Mouse (Mus musculus) liver, embryonic 14.5 days (tissue): ENCODE results near the gene Panx2. TPM values are rescaled to one million over a fixed set of nuclear protein-coding genes. Genes with fewer than 3 reads are reported as not detected.

ENCODE experiments used
- ATAC-seq: fragments of 200-750 bp; cut with Nextera tagmentation; 2 replicates; pipeline ENCODE4 v1.8.0; 2017; ENCODE audit warnings: moderate number of reproducible peaks, mild to moderate bottlenecking, moderate library complexity; ENCODE audit not compliant: insufficient read depth
- DNase-seq, 3 experiments: peaks; one replicate each; pipeline ENCODE4 v3.0.0-alpha.2; 2012 to 2013; ENCODE audit warnings: low read depth in 3 of 3, low spot score in 3 of 3
- H3K27ac ChIP-seq: fragments of 300-500 bp; sonication (generic); 2 replicates; pipeline ENCODE4 v1.5.1; 2014; ENCODE audit warnings: moderate library complexity, mild to moderate bottlenecking, control low read depth, inconsistent platforms
- H3K27me3 ChIP-seq: fragments of 300-500 bp; sonication (generic); 2 replicates; pipeline ENCODE4 v1.6.1; 2014; ENCODE audit warnings: mild to moderate bottlenecking, low read length, moderate library complexity; ENCODE audit not compliant: control insufficient read depth, insufficient read depth
- H3K36me3 ChIP-seq: fragments of 300-500 bp; sonication (generic); replicated peaks from 2 replicates; pipeline ENCODE4 v1.6.1; 2014; ENCODE audit warnings: low read depth; ENCODE audit not compliant: control insufficient read depth, insufficient read depth
- H3K4me1 ChIP-seq, 2 experiments: fragments of 200-500 bp in 1 of 2; fragments of 300-500 bp in 1 of 2; sonication (generic) in 1 of 2; replicated peaks; 2 replicates each; pipeline ENCODE4 v1.6.1; 2012 to 2014; ENCODE audit warnings: antibody characterized with exemption in 1 of 2, inconsistent platforms in 1 of 2, low read length in 1 of 2; ENCODE audit not compliant: control insufficient read depth in 2 of 2, insufficient read depth in 2 of 2
- H3K4me2 ChIP-seq: fragments of 300-500 bp; sonication (generic); 2 replicates; pipeline ENCODE4 v1.6.1; 2014; ENCODE audit warnings: low read depth, mild to moderate bottlenecking, control low read depth, moderate library complexity
- H3K4me3 ChIP-seq, 2 experiments: fragments of 200-500 bp in 1 of 2; fragments of 300-500 bp in 1 of 2; sonication (generic) in 1 of 2; 2 replicates each; pipeline ENCODE4 v1.5.1; 2012 to 2014; ENCODE audit warnings: low read depth in 2 of 2, low read length in 2 of 2, mild to moderate bottlenecking in 2 of 2, control low read depth in 1 of 2, inconsistent platforms in 1 of 2, moderate library complexity in 1 of 2; ENCODE audit not compliant: insufficient read depth in 1 of 2
- H3K9ac ChIP-seq: fragments of 300-500 bp; sonication (generic); replicated peaks from 2 replicates; pipeline ENCODE4 v1.6.1; 2014; ENCODE audit warnings: mild to moderate bottlenecking, control low read depth, moderate library complexity
- H3K9me3 ChIP-seq: fragments of 300-500 bp; sonication (generic); 2 replicates; pipeline ENCODE4 v1.6.1; 2016; ENCODE audit warnings: low read length, mixed read lengths; ENCODE audit not compliant: control insufficient read depth
- CTCF ChIP-seq: IDR thresholded peaks from 2 replicates; pipeline ENCODE4 v1.5.1; 2016; ENCODE audit warnings: antibody characterized with exemption, low read depth, control low read depth
- EP300 ChIP-seq: IDR thresholded peaks from 2 replicates; pipeline ENCODE4 v1.6.1; 2016; ENCODE audit warnings: antibody characterized with exemption, low read depth
- WGBS: fragments of 180-500 bp; shearing (Covaris S2); extraction: QIAGEN DNeasy Blood & Tissue Kit; methylation state at CpG from one replicate; pipeline ENCODE4 v1.1.7; 2014; ENCODE audit not compliant: insufficient replicate concordance; 5-methylcytosine and 5-hydroxymethylcytosine counted together
- polyA plus RNA-seq, 2 experiments: library from polyadenylated mRNA; depleted of rRNA in 1 of 2; stranded (reverse) in 1 of 2; unstranded in 1 of 2; fragments of >200 nt; fragmentation: Nextera tagmentation in 1 of 2; extraction: Ambion mirVana in 1 of 2; gene quantifications; 2 replicates each; pipeline versions ENCODE4 v1.2.1 to v1.2.3; 2012 to 2014

Panx2 gene
- polyA plus RNA-seq, 2 experiments: 0.01 TPM; not detected in 1

DNA sequence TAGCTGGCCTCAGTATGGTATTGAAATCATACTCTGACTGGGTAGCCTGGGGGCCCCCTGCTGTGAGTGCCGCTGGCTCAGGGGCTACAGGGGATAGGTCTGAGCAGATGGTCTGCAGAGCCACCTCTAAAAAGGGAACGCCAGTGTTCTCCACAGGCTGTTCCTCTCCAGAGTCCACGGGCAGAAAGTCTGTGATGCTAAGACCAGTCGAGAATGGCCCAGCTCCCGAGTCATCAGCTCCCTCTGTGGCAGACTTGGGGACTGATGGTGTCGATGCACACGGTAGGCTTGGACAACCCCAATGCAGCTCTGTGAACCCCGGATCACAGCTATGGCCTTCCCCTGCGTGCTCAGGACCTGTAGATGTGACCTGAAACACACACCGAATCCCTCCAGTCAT lies 44.4 kb downstream of the Panx2 start:
- Histone ChIP-seq H3K27ac (no peak overlapping the region), H3K36me3 (peaks cover 72% of the 10 kb centered on the region), H3K27me3 (no peaks in the 10 kb centered on the region), H3K4me2 (no peak overlapping the region), H3K9me3 (no peaks in the 10 kb centered on the region), H3K9ac (no peak overlapping the region), H3K4me1 (no peaks in the 10 kb centered on the region), H3K4me3 (no peak overlapping the region)
- 84% methylated on average over 10 of the region's 10 CpGs for WGBS
- TF ChIP-seq EP300 (no peak), CTCF (no peak)
- DNase-seq: no peak
- no peak for ATAC-seq

DNA sequence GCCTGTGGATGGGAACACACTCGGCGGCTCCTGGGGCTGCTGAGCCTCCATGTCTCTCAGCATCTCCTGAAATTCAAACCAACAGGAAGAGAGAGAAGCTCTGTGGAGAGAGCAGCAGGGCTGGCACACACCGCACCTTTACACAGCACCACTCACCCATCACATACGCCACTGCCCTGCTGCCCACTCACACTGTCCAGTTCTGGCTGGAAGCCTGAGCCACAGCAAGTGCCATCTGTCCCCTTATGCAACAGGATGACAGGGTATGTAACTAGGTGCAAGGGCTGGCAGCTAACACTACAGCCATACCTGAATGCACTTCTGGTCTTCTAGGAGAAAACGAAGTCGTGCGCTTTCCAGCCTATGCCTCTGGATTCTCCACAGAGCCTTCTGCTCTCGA lies 44.9 kb downstream of the Panx2 start:
- Histone ChIP-seq H3K36me3 (peaks cover 70% of the 10 kb centered on the region), H3K4me1 (no peaks in the 10 kb centered on the region), H3K27me3 (no peaks in the 10 kb centered on the region), H3K9ac (no peak overlapping the region), H3K4me3 (no peak overlapping the region), H3K4me2 (no peak overlapping the region), H3K9me3 (no peaks in the 10 kb centered on the region), H3K27ac (no peak overlapping the region)
- TF ChIP-seq EP300 (no peak), CTCF (no peak)
- no peak for DNase-seq
- WGBS: 85% methylated on average over 8 of the region's 8 CpGs
- ATAC-seq: no peak

DNA sequence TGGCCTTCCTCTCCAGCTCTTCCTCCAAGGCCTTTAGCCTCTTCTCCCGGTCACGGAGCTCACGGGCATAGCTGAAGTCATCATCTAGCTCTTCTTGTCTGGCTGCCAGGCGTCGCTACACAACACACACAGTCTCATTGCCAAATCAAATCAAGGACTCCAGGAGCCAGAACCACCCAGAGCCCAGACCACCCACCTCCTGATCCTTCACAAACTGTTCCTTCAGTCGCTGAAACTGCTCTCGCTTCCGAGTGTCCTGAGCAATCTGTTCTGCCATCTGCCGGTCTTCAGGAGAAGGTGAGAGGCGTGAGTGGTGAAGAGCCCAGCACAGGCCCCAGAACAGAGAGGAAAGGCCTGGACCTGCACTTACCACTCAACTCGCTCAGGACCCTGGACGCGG lies 46.5 kb downstream of the Panx2 start:
- H3K36me3 ChIP-seq: peaks cover 58% of the 10 kb centered on the region
- no peaks in the 10 kb centered on the region for H3K4me1 ChIP-seq
- H3K27ac ChIP-seq: no peak overlapping the region
- no peaks in the 10 kb centered on the region for H3K9me3 ChIP-seq
- no peak for ATAC-seq
- DNase-seq: no peak
- TF ChIP-seq CTCF: no peak
- TF ChIP-seq EP300: no peak
- WGBS: 87% methylated on average over 13 of the region's 13 CpGs
- no peak overlapping the region for H3K4me2 ChIP-seq
- H3K27me3 ChIP-seq: no peaks in the 10 kb centered on the region
- H3K9ac ChIP-seq: no peak overlapping the region
- no peak overlapping the region for H3K4me3 ChIP-seq

DNA sequence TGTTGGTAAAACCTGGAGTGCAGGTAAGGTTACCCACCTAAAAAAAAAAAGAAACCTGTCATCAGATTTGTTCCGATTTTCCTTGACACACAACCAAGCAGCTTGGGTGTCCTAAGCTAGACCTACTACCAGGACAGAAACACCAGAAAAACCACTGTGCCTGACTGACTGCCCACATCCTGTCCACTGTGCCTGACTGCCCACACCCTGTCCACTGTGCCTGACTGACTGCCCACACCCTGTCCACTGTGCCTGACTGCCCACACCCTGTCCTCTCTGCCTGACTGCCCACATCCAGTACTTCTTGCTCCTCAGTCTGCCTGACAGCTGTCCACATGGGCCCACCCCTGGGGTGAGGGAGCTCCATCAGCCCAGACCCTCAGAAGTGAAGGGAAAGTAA lies 47.4 kb downstream of the Panx2 start:
- TF ChIP-seq EP300: no peak
- TF ChIP-seq CTCF: no peak
- Histone ChIP-seq H3K4me3 (no peak overlapping the region), H3K27me3 (no peaks in the 10 kb centered on the region), H3K4me2 (no peak overlapping the region), H3K9me3 (no peaks in the 10 kb centered on the region), H3K9ac (no peak overlapping the region), H3K4me1 (no peaks in the 10 kb centered on the region), H3K36me3 (peaks cover 58% of the 10 kb centered on the region), H3K27ac (no peak overlapping the region)
- DNase-seq: no peak
- no peak for ATAC-seq
- WGBS: 88% methylated on average over 1 of the region's 1 CpGs

DNA sequence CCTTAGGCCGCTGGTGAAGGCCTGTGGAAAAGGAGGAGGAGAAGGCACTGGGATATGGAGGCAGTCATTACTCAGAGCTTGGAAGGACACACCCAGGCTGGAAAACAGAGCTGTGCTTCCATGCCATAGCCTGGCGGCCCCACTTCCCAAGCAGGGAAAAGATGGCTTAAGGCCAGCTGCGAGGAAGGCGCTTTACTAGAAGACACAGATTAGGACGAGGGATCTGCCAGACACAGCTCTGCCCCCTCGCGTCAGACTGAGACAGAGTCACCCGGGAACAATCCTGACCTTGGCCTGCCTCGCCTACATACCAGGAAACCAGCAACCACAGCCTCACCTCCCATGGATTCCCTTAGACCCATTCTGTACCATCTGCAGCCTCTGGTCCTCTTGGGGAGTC lies 50.6 kb downstream of the Panx2 start:
- 72% methylated on average over 9 of the region's 9 CpGs for WGBS

More for the DNA sequence above, 50.6 kb downstream of the Panx2 start:
- Histone ChIP-seq H3K9ac (no peak overlapping the region), H3K4me2 (no peak overlapping the region), H3K4me1 (no peaks in the 10 kb centered on the region), H3K36me3 (peaks cover 49% of the 10 kb centered on the region), H3K27me3 (no peaks in the 10 kb centered on the region), H3K9me3 (no peaks in the 10 kb centered on the region), H3K4me3 (no peak overlapping the region), H3K27ac (no peak overlapping the region)
- ATAC-seq: no peak
- TF ChIP-seq EP300: no peak
- TF ChIP-seq CTCF: no peak
- no peak for DNase-seq
